In the genomic region with DNA sequence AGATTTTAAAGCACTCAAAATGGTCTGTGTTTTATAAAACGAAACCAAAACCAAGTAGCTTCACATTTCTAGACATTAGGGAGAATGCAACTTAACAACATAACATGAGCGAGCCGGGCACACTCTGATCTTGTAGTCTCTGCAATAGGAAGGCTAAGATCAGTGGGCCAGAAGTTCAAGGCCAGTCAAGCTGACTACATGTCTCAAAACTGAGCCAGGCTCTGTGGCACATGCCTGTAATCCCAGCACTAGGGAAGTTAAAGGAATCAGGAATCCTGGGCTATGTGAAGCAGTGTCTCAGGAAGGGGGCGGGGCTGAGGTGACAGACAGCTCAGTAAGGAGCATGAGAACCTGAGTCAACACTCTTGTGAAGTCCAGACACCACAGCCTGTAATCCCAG, we compare ENCODE assay signal across 9 mouse cellular contexts. TPM values are rescaled to one million over a fixed set of nuclear protein-coding genes. Genes with fewer than 3 reads are reported as not detected.
DNase-seq lines count a peak whose midpoint lies in the region; ATAC-seq lines count a peak whose summit lies in the region.
"Had no signal": no experiment of that assay in that cellular context is flagged by ENCODE, and none has a peak within 500 bp of the region (broad histone marks: within the 10 kb centered on the region; RNA-seq: fewer than 3 reads in every experiment).

No protein-coding gene starts in this region.

- H3K27ac ChIP-seq in heart, embryonic 12.5 days (ENCODE audit: poor library complexity, severe bottlenecking) = no peak overlapping the region

- 76% methylated on average over 4 of the region's 4 CpGs for WGBS in heart, embryonic 12.5 days

- peaks cover 15% of the 10 kb centered on the region for H3K4me1 ChIP-seq in heart, embryonic 12.5 days (replicated peaks)

- no peak overlapping the region for H3K9ac ChIP-seq in heart, embryonic 12.5 days

- H3K36me3 ChIP-seq in heart, embryonic 12.5 days = no peaks in the 10 kb centered on the region

- no peak overlapping the region for H3K4me3 ChIP-seq in heart, embryonic 12.5 days
- H3K4me3 ChIP-seq: erythroblast, embryonic 14.5 days had no signal

- H3K4me2 ChIP-seq in heart, embryonic 12.5 days = no peak overlapping the region

- H3K9me3 ChIP-seq in heart, embryonic 12.5 days (replicated peaks) = no peaks in the 10 kb centered on the region

- ATAC-seq in heart, embryonic 12.5 days (ENCODE audit: insufficient number of reproducible peaks, low FRiP score) = no peak
- no peak for ATAC-seq in erythroblast, adult 5-6 weeks (replicated peaks; ENCODE audit: low FRiP score, poor library complexity, severe bottlenecking)

- peak; percentile 23 to 25 for DNase-seq in heart, adult 18-20 months
- DNase-seq in right cerebral cortex, adult 18-20 months = peak; percentile 19
- DNase-seq in right cerebral cortex, postnatal 10 days (ENCODE audit: low spot score in 2 of 2) = no peak
- peak; percentile 77 for DNase-seq in induced T-regulatory cell, adult 2 months (ENCODE audit: low read depth)
- no peak for DNase-seq in gastrocnemius, postnatal 4 days (ENCODE audit: low spot score in 2 of 2)
- DNase-seq in heart, postnatal 25 days (ENCODE audit: low spot score) = no peak

- no peaks in the 10 kb centered on the region for H3K27me3 ChIP-seq in heart, embryonic 12.5 days (replicated peaks)

- intact Hi-C loops in heart, postnatal 25 days (cut with DNase I) = no loop called here

RNA-seq across cellular contexts. Expression of a gene that starts 35.8 kb away (rescaled TPM):
- 10 to 100 TPM; 36.5 to 41.9 TPM for total RNA-seq in heart, adult 18-20 months (2021)
- polyA plus RNA-seq in heart, embryonic 12.5 days (2016; fragmentation: Nextera tagmentation; extraction: Ambion mirVana) = 46.5 and 48.4 TPM in 2 replicates
- 11.5 and 15.7 TPM in 2 replicates for total RNA-seq in erythroblast, adult 5-6 weeks (2015; ENCODE audit: low replicate concordance)
- 5.8 and 7.2 TPM in 2 replicates for total RNA-seq in erythroblast, adult 5-6 weeks (2017; ENCODE audit: low replicate concordance)
- total RNA-seq in gastrocnemius, postnatal 4 days (2021) = 10 to 100 TPM; 48.7 to 51.5 TPM
- total RNA-seq in heart, postnatal 25 days (2021) = 10 to 100 TPM; 36.1 to 38.0 TPM

Comparison
In these comparisons a context has a peak if more than half of its experiments do, and no peak if none do; other contexts are left out.
1. DNase-seq: peak in heart, adult 18-20 months (2 of 2), right cerebral cortex, adult 18-20 months (single experiment) and induced T-regulatory cell, adult 2 months (single experiment); none in right cerebral cortex, postnatal 10 days (0 of 2), gastrocnemius, postnatal 4 days (0 of 2) and heart, postnatal 25 days (single experiment).